Mouse (Mus musculus) CD4-positive, CD25-positive, alpha-beta regulatory T cell, adult 4 months (primary cell): ENCODE data around the gene Creb3. TPM values are rescaled to one million over a fixed set of nuclear protein-coding genes. Genes with fewer than 3 reads are reported as not detected.
"Not testable (repeated sequence)": the region's sequence is repeated elsewhere in the genome, so short reads cannot be mapped to it uniquely, and the experiment has no call there.

ENCODE experiments used
- ATAC-seq: one replicate; pipeline ENCODE4 v1.8.0; 2017
- polyA plus RNA-seq, 2 experiments: library from polyadenylated mRNA; unstranded; fragments of 100-300 nt; shearing (Covaris generic); gene quantifications; one replicate each; pipeline ENCODE4 v1.2.1; 2017

Gene Creb3
- 100 to 1,000 TPM; 114 to 125 TPM for polyA plus RNA-seq

GRCm38 (mm10) chr4:43561997-43562768 is at the start of gene Creb3, which contains the start of gene Tln1:
Gene Creb3 (plus strand): TSS chr4:43562332.
Gene Tln1 (minus strand): TSS chr4:43562691.
- peak; percentile 80 for ATAC-seq

GRCm38 (mm10) chr4:43512653-43513052 is 49.5 kb upstream of the Creb3 start:
- ATAC-seq, result no peak

DNA sequence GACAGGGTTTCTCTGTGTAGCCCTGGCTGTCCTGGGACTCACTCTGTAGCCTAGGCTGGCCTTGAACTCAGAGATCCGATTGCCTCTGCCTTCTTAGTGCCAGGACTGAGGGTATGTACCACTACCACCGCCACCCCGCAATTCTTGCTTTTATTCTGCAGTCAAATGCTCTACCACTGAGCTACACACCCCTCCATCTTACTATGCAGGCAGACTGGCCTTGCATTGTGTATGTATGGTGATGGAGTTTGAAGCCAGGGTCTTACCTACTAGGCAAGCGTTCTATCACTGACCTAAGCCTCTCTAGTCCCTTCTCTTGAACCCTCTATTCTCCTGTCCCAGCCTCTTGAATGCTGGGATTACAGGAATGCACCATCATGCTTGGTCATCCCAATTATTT is 48.8 kb upstream of the Creb3 start:
- ATAC-seq, result no peak

- no peak for ATAC-seq
Measured at GRCm38 (mm10) chr4:43513791-43514190, 48.3 kb upstream of the Creb3 start.

GRCm38 (mm10) chr4:43515764-43516708 is 46.1 kb upstream of the Creb3 start:
- ATAC-seq, result no peak

DNA sequence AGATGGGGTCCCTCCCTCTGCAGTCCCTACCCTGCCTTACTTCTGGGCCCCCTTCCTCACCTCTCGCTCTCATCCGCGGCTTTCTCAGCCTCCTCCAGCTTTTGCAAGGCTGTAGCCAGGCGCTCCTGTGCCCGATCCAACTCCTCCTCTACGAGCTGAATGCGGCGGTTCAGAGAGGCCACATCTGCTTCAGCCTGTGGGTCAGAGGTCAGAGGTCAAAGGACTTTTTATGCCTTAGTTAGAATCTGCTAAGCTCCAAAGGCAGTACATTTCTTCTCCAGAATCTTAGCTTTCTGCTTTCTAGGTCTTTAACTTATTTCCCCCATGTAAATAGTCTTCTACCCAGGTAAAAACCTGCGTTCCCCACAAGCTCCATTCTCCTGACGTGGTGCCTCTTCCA is 42.6 kb upstream of the Creb3 start:
- no peak for ATAC-seq

GRCm38 (mm10) chr4:43519956-43520355 is 42.2 kb upstream of the Creb3 start:
- ATAC-seq, result peak; percentile 91

- ATAC-seq, result no peak
Measured at GRCm38 (mm10) chr4:43527880-43528279, 34.3 kb upstream of the Creb3 start.

DNA sequence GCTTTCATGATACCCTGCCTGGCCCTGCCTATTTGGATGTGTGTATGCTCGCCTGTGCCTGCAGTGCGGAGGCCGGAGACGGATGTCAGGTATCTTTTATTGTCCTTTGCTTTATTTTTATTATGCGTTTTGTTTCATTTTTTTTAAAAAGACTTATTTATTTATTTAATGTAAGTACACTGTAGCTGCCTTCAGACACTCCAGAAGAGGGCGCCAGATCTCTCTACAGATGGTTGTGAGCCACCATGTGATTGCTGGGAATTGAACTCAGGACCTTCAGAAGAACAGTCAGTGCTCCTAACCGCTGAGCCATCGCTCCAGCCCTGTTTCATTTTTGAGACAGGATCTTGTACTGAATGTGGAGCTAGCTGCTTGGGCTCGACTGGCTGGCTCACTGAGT is 33.6 kb upstream of the Creb3 start:
- no peak for ATAC-seq

DNA sequence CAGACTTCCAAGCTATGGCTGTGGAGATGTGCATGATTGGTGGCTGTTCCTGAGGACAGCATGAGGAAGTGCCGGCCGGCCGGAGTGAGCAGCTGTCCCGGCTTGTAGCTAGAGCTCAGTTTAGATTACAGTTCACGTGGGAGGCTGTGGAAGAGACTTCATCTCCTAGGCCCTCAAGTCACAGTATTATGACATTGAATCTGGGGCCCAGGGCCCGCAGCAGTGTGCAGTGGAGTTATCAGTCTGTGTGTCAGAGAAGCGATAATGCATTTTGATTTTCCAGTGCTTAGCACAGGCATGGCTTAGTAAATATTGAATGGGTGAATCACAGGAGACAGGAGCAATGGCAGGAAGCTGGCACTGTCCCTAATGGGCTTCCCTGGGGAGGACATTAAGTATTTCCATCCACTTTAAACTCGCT is 32.0 kb upstream of the Creb3 start:
- ATAC-seq, result no peak

DNA sequence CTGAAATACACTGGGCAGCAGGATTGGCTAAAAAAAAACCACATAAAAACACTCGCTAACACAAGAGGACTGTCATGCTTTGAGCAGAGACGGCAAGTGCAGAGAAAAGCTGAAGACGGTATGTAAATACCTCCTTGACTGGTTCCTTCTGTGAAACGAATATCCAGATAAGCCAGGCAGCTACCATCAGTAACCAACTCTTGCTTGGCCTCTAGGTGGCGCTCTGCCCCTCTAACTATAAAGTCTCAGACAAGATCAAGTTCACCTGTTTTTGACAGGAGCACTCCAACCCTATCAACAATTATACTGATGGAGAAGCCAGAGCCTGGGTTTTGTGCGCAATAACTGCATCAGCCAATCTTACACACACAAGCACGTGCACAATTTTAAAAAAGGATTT is 31.6 kb upstream of the Creb3 start:
- peak; percentile 76 for ATAC-seq

DNA sequence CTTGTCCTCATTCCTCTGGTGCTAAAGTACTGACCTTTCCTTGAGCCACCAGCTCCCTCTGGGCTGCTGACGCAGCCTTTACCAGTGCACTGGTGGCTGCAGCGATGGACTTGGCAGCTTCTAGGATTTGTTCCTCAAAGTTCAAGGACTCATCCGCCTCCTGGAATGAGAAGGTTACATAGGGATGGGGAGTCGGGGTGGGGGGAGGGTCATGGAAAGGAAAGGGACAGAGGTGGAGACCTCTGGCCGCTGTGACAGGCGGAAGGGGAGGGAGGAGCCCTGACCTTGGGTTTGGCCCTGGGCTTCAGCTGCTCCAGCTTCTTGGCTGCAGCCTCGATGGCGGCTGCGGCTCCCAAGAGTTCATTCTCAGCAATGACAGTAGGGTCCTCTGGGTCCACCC is 28.9 kb upstream of the Creb3 start:
- ATAC-seq, result no peak

GRCm38 (mm10) chr4:43535628-43536027 is 26.5 kb upstream of the Creb3 start:
- no peak for ATAC-seq

DNA sequence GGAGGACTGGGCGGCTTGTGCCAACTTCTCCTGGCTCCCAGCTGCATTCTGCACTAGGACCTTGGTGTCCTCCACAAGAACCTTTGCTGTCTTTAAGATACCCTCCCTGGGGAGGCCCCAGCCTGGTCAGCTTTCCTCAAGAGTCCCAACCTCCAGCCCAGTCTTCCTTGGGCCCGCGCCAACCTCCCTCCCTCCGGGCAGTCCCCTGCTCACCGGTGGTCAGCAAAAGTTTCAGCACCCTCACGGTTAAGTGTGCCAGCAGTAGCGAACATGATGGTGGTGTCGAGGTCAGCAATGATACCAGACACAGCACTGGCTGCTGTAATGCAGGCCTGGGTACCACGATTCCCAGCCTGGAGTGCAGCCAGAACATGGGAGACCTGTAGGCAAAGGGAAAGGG is 26.1 kb upstream of the Creb3 start:
- no peak for ATAC-seq

- ATAC-seq, result no peak
Measured at GRCm38 (mm10) chr4:43542044-43542443, 20.1 kb upstream of the Creb3 start.

- ATAC-seq, result no peak
Measured at GRCm38 (mm10) chr4:43546375-43547047, 15.6 kb upstream of the Creb3 start.

DNA sequence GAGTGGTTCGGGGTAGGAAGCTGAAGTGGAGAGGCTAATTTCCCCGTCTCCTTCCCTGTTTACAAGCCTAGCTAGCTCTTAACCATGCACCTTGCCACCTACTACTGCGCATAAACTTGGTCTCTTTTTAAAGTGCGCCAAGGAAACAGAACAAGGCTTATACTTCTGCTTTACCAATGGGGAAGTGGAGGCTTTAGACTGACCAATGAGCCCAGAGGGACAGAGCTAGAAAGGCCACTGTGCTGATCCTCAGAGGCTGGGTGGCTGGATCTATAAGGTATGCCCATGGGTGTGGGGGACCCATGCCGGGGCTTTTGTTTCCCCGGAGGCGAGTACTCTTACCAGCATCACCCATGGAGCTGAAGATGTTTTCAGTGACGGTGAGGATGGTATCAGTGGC is 15.0 kb upstream of the Creb3 start:
- no peak for ATAC-seq

DNA sequence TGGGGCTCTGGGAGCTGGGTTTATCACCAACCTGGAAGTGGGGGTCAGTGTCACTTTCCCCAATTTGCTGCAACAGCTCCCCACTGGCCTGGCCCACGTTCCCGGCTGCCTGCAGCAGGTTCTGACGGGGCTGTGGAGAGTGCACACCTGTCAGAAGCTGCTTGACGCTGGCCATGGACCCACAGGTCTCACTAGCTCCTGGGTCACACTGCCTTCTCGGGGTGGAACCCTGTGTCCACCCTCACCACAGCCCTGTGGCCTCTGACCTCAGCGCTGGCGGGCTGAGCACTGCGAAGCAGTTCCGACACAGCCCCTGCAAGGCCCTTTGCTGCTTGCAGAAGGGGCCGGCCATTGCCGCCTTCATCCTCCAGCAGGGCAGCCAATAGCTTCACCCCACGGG is 13.1 kb upstream of the Creb3 start:
- ATAC-seq, result no peak

- not testable (repeated sequence) for ATAC-seq
Measured at GRCm38 (mm10) chr4:43551854-43552253, 10.3 kb upstream of the Creb3 start.

GRCm38 (mm10) chr4:43552437-43552836 is 9.7 kb upstream of the Creb3 start:
- no peak for ATAC-seq

GRCm38 (mm10) chr4:43553891-43554290 is 8.2 kb upstream of the Creb3 start:
- no peak for ATAC-seq

DNA sequence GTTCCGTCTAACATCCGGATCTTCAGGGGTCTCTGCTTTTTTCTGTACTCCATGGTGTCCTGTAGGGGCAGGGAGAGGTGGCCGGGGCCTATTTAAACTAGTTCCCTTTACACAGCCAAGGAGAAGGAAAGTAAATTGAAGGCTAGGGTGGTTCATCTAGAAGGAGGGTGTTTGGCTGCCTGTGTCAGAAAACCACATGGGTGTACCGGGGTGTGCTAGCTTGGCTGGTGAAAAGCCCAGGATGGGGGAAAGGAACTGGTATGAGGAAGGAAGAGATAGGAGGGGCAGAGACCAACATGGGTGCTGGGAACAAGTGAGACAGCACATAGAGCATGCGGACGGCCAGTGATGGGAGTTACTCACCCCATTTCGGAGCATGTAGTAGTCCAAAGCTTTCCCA is 6.2 kb upstream of the Creb3 start:
- ATAC-seq, result no peak

GRCm38 (mm10) chr4:43558028-43558630 is 4.0 kb upstream of the Creb3 start:
- ATAC-seq, result no peak
